Mouse (Mus musculus) heart, embryonic 16.5 days (tissue): ENCODE data around the gene Agpat1. TPM values are rescaled to one million over a fixed set of nuclear protein-coding genes. Genes with fewer than 3 reads are reported as not detected.

Experiments used
- ATAC-seq: fragments of 200-750 bp; cut with Nextera tagmentation; replicated peaks from 2 replicates; pipeline ENCODE4 v1.8.0; 2017; ENCODE audit warnings: moderate number of reproducible peaks; ENCODE audit not compliant: insufficient read depth, low FRiP score; ENCODE audit errors: extremely low read depth
- H3K27ac ChIP-seq: fragments of 300-500 bp; sonication (generic); 2 replicates; pipeline ENCODE4 v1.5.1; 2014; ENCODE audit warnings: mild to moderate bottlenecking, low read length, control low read depth, moderate library complexity
- H3K27me3 ChIP-seq: fragments of 300-500 bp; sonication (generic); 2 replicates; pipeline ENCODE4 v1.6.1; 2014; ENCODE audit warnings: low read length, mixed read lengths; ENCODE audit not compliant: control insufficient read depth, insufficient read depth
- H3K36me3 ChIP-seq: fragments of 300-500 bp; sonication (generic); 2 replicates; pipeline ENCODE4 v1.6.1; 2014; ENCODE audit not compliant: control insufficient read depth, insufficient read depth
- H3K4me1 ChIP-seq: fragments of 300-500 bp; sonication (generic); 2 replicates; pipeline ENCODE4 v1.6.1; 2014; ENCODE audit warnings: low read length, mixed read lengths; ENCODE audit not compliant: control insufficient read depth, insufficient read depth
- H3K4me2 ChIP-seq: fragments of 300-500 bp; sonication (generic); 2 replicates; pipeline ENCODE4 v1.6.1; 2014; ENCODE audit warnings: low read depth, mild to moderate bottlenecking, control low read depth, low read length
- H3K4me3 ChIP-seq: fragments of 300-500 bp; sonication (generic); 2 replicates; pipeline ENCODE4 v1.5.1; 2014; ENCODE audit warnings: mild to moderate bottlenecking, control low read depth, low read length
- H3K9ac ChIP-seq: fragments of 300-500 bp; sonication (generic); 2 replicates; pipeline ENCODE4 v1.6.1; 2014; ENCODE audit warnings: low read length, control low read depth
- H3K9me3 ChIP-seq: fragments of 300-500 bp; sonication (generic); replicated peaks from 2 replicates; pipeline ENCODE4 v1.6.1; 2016; ENCODE audit warnings: low read length; ENCODE audit not compliant: control insufficient read depth
- WGBS: fragments of 180-500 bp; shearing (Covaris S2); extraction: QIAGEN DNeasy Blood & Tissue Kit; methylation state at CpG from one replicate; pipeline ENCODE4 v1.1.7; 2014; 5-methylcytosine and 5-hydroxymethylcytosine counted together
- polyA plus RNA-seq: library from polyadenylated mRNA; unstranded; fragments of >200 nt; fragmentation: Nextera tagmentation; extraction: Ambion mirVana; gene quantifications from 2 replicates; pipeline ENCODE4 v1.2.1, GENCODE M21; 2015

Gene Agpat1
- polyA plus RNA-seq, 1 experiment from 2014 or later, result 47.9 TPM

DNA sequence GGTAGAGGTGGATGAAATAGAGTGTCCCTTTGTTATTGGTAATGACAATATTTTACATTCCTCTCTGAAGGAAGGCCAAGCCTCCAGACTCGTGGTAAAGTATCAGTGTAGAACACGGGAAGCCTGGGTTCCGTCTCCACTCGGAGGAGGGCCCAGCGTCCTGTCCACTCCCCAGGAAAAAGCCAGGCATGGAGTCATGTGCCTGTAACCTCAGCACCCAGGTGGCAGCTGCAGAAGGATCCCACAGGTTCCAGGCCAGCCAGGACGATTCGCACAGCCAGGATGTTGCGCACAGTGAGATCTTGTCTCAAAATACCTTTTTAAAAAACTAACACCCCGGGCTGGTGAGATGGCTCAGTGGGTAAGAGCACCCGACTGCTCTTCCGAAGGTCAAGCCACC, 40.7 kb upstream of the Agpat1 start:
- Histone ChIP-seq H3K9me3 (0 out of 2 replicates have a peak, but pooled peaks cover 2% of the 10 kb centered on the region), H3K9ac (no peak overlapping the region), H3K27me3 (no peaks in the 10 kb centered on the region; the same call in 1 of the 2 replicates), H3K4me2 (no peak overlapping the region), H3K27ac (peak overlapping the region; percentile 41; the same call in 1 of the 2 replicates), H3K36me3 (0 out of 2 replicates have a peak, but pooled peaks cover 2% of the 10 kb centered on the region), H3K4me3 (no peak overlapping the region), H3K4me1 (peaks cover 8% of the 10 kb centered on the region)
- 57% methylated on average over 11 of the region's 11 CpGs for WGBS
- no peak for ATAC-seq

- 11% methylated on average over 6 of the region's 6 CpGs for WGBS
- 0 out of 2 replicates have a peak, but pooled peaks cover 2% of the 10 kb centered on the region for H3K36me3 ChIP-seq
- H3K27me3 ChIP-seq, result no peaks in the 10 kb centered on the region; the same call in 1 of the 2 replicates
- peak within 1 kb of the TSS; percentile 63 for H3K9ac ChIP-seq
- peaks cover 8% of the 10 kb centered on the region for H3K4me1 ChIP-seq
- peak within 1 kb of the TSS; percentile 89 for H3K27ac ChIP-seq
- peak within 1 kb of the TSS; percentile 53 for H3K4me2 ChIP-seq
- ATAC-seq, result peak; percentile 77
- 0 out of 2 replicates have a peak, but pooled peaks cover 2% of the 10 kb centered on the region for H3K9me3 ChIP-seq
- H3K4me3 ChIP-seq, result peak within 1 kb of the TSS; percentile 36
Observed at GRCm38 (mm10) chr17:34564003-34564421, 40.0 kb upstream of the Agpat1 start, which contains the start of gene Notch4. Notch4 (plus strand) TSS chr17:34564268.

- peak overlapping the region; percentile 89 for H3K27ac ChIP-seq
- WGBS, result 25% methylated on average over 3 of the region's 3 CpGs
- peak overlapping the region; percentile 53 for H3K4me2 ChIP-seq
- peak; percentile 54; the same call in 1 of the 2 replicates for ATAC-seq
- peak overlapping the region; percentile 63 for H3K9ac ChIP-seq
- H3K36me3 ChIP-seq, result 0 out of 2 replicates have a peak, but pooled peaks cover 2% of the 10 kb centered on the region
- 0 out of 2 replicates have a peak, but pooled peaks cover 2% of the 10 kb centered on the region for H3K9me3 ChIP-seq
- peak overlapping the region; percentile 36 for H3K4me3 ChIP-seq
- peaks cover 8% of the 10 kb centered on the region for H3K4me1 ChIP-seq
- no peaks in the 10 kb centered on the region; the same call in 1 of the 2 replicates for H3K27me3 ChIP-seq
Observed at GRCm38 (mm10) chr17:34564796-34565195, 39.3 kb upstream of the Agpat1 start.

DNA sequence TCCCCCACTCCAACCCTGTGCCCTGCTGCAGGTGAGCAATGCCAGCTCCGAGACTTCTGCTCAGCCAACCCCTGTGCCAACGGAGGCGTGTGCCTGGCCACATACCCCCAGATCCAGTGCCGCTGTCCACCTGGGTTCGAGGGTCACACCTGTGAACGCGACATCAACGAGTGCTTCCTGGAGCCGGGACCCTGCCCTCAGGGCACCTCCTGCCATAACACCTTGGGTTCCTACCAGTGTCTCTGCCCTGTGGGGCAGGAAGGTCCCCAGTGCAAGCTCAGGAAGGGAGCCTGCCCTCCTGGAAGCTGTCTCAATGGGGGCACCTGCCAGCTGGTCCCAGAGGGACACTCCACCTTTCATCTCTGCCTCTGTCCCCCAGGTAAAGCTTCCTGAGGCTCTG, 36.8 kb upstream of the Agpat1 start:
- H3K9ac ChIP-seq, result no peak overlapping the region
- H3K4me1 ChIP-seq, result peaks cover 8% of the 10 kb centered on the region
- H3K27ac ChIP-seq, result no peak overlapping the region
- H3K9me3 ChIP-seq, result no peaks in the 10 kb centered on the region
- no peak for ATAC-seq
- H3K4me3 ChIP-seq, result no peak overlapping the region
- 64% methylated on average over 9 of the region's 9 CpGs for WGBS
- no peak overlapping the region for H3K4me2 ChIP-seq
- H3K27me3 ChIP-seq, result no peaks in the 10 kb centered on the region; the same call in 1 of the 2 replicates
- 0 out of 2 replicates have a peak, but pooled peaks cover 2% of the 10 kb centered on the region for H3K36me3 ChIP-seq

DNA sequence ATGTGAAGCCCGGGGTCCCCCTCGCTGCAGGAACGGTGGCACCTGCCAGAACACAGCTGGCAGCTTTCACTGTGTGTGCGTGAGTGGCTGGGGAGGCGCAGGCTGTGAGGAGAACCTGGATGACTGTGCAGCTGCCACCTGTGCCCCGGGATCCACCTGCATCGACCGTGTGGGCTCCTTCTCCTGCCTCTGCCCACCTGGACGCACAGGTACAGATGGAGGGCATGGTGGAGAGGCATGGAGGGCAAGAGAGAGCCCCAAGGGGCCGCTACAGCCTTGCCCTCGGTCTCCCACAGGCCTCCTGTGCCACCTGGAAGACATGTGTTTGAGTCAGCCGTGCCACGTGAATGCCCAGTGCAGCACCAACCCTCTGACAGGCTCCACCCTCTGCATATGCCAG, 35.6 kb upstream of the Agpat1 start:
- H3K27ac ChIP-seq, result no peak overlapping the region
- no peak overlapping the region for H3K9ac ChIP-seq
- 75% methylated on average over 13 of the region's 13 CpGs for WGBS
- no peaks in the 10 kb centered on the region; the same call in 1 of the 2 replicates for H3K27me3 ChIP-seq
- no peak for ATAC-seq
- no peak overlapping the region for H3K4me3 ChIP-seq
- no peak overlapping the region for H3K4me2 ChIP-seq
- no peaks in the 10 kb centered on the region for H3K9me3 ChIP-seq
- H3K4me1 ChIP-seq, result peaks cover 8% of the 10 kb centered on the region
- 0 out of 2 replicates have a peak, but pooled peaks cover 2% of the 10 kb centered on the region for H3K36me3 ChIP-seq

- no peak overlapping the region for H3K27ac ChIP-seq
- no peak for ATAC-seq
- H3K27me3 ChIP-seq, result no peaks in the 10 kb centered on the region; the same call in 1 of the 2 replicates
- no peaks in the 10 kb centered on the region for H3K9me3 ChIP-seq
- WGBS, result 63% methylated on average over 4 of the region's 4 CpGs
- no peak overlapping the region for H3K4me2 ChIP-seq
- H3K9ac ChIP-seq, result no peak overlapping the region
- H3K36me3 ChIP-seq, result 0 out of 2 replicates have a peak, but pooled peaks cover 2% of the 10 kb centered on the region
- H3K4me1 ChIP-seq, result no peaks in the 10 kb centered on the region
- no peak overlapping the region for H3K4me3 ChIP-seq
Observed at GRCm38 (mm10) chr17:34569919-34570318, 34.1 kb upstream of the Agpat1 start.

GRCm38 (mm10) chr17:34571875-34572274, 32.2 kb upstream of the Agpat1 start:
- Histone ChIP-seq H3K36me3 (no peaks in the 10 kb centered on the region), H3K4me1 (no peaks in the 10 kb centered on the region), H3K9ac (no peak overlapping the region), H3K4me2 (no peak overlapping the region), H3K4me3 (no peak overlapping the region), H3K9me3 (no peaks in the 10 kb centered on the region), H3K27me3 (no peaks in the 10 kb centered on the region; the same call in 1 of the 2 replicates), H3K27ac (no peak overlapping the region)
- ATAC-seq, result no peak
- WGBS, result 14% methylated on average over 5 of the region's 5 CpGs

GRCm38 (mm10) chr17:34572361-34572760, 31.7 kb upstream of the Agpat1 start:
- H3K27me3 ChIP-seq, result no peaks in the 10 kb centered on the region; the same call in 1 of the 2 replicates
- no peaks in the 10 kb centered on the region for H3K9me3 ChIP-seq
- 22% methylated on average over 15 of the region's 15 CpGs for WGBS
- no peaks in the 10 kb centered on the region for H3K4me1 ChIP-seq
- H3K27ac ChIP-seq, result no peak overlapping the region
- no peak overlapping the region for H3K4me3 ChIP-seq
- no peak for ATAC-seq
- H3K9ac ChIP-seq, result no peak overlapping the region
- no peak overlapping the region for H3K4me2 ChIP-seq
- no peaks in the 10 kb centered on the region for H3K36me3 ChIP-seq

GRCm38 (mm10) chr17:34576577-34576976, 27.5 kb upstream of the Agpat1 start:
- H3K9me3 ChIP-seq, result no peaks in the 10 kb centered on the region
- no peak overlapping the region for H3K4me3 ChIP-seq
- 59% methylated on average over 5 of the region's 5 CpGs for WGBS
- no peaks in the 10 kb centered on the region for H3K36me3 ChIP-seq
- H3K27ac ChIP-seq, result no peak overlapping the region
- H3K27me3 ChIP-seq, result no peaks in the 10 kb centered on the region
- no peak overlapping the region for H3K4me2 ChIP-seq
- H3K9ac ChIP-seq, result no peak overlapping the region
- no peaks in the 10 kb centered on the region for H3K4me1 ChIP-seq
- ATAC-seq, result no peak
